In genomic region chr11:43775469-43776323, GRCm38 (mm10) we compare ENCODE assay signal across 9 mouse cellular contexts. TPM values are rescaled to one million over a fixed set of nuclear protein-coding genes. Genes with fewer than 3 reads are reported as not detected.
A peak's percentile ranks its signal among the peaks of the same experiment; 100 is the strongest.
DNase-seq lines count a peak whose midpoint lies in the region; ATAC-seq lines count a peak whose summit lies in the region.
"Had no signal": no experiment of that assay in that cellular context is flagged by ENCODE, and none has a peak within 500 bp of the region (broad histone marks: within the 10 kb centered on the region; RNA-seq: fewer than 3 reads in every experiment).

No protein-coding gene starts in this region.

- H3K36me3 ChIP-seq in heart, embryonic 12.5 days = no peaks in the 10 kb centered on the region
- H3K36me3 ChIP-seq in forebrain, embryonic 16.5 days (ENCODE audit: control insufficient read depth, insufficient read depth) = no peaks in the 10 kb centered on the region
- no peaks in the 10 kb centered on the region for H3K36me3 ChIP-seq in midbrain, embryonic 11.5 days (ENCODE audit: control insufficient read depth, insufficient read depth, low read length)
- H3K36me3 ChIP-seq: G1E had no signal

- ATAC-seq in heart, embryonic 12.5 days (ENCODE audit: insufficient number of reproducible peaks, low FRiP score) = peak; percentile 51; the same call in 1 of the 2 replicates
- no peak for ATAC-seq in forebrain, embryonic 16.5 days
- ATAC-seq in midbrain, embryonic 11.5 days (ENCODE audit: low FRiP score) = peak; percentile 73
- no peak for ATAC-seq in monocyte, adult 5-6 weeks (replicated peaks; ENCODE audit: insufficient number of reproducible peaks, low FRiP score, low TSS enrichment, poor library complexity, severe bottlenecking)

- intact Hi-C loops in heart, postnatal 25 days (cut with DNase I) = no loop called here

- H3K4me3 ChIP-seq in heart, embryonic 12.5 days = peak overlapping the region; percentile 51
- H3K4me3 ChIP-seq in forebrain, embryonic 16.5 days (replicated peaks; ENCODE audit: low read length) = peak overlapping the region; percentile 38
- peak overlapping the region; percentile 36 for H3K4me3 ChIP-seq in midbrain, embryonic 11.5 days (ENCODE audit: low read depth, low read length)

- 15% methylated on average over 63 of the region's 63 CpGs for WGBS in heart, embryonic 12.5 days
- 11% methylated on average over 61 of the region's 63 CpGs for WGBS in forebrain, embryonic 16.5 days
- 12% methylated on average over 63 of the region's 63 CpGs for WGBS in midbrain, embryonic 11.5 days

- no peaks in the 10 kb centered on the region for H3K9me3 ChIP-seq in heart, embryonic 12.5 days (replicated peaks)
- no peaks in the 10 kb centered on the region for H3K9me3 ChIP-seq in forebrain, embryonic 16.5 days (ENCODE audit: control insufficient read depth, low read length)
- H3K9me3 ChIP-seq in midbrain, embryonic 11.5 days (ENCODE audit: control insufficient read depth, low read length) = no peaks in the 10 kb centered on the region
- H3K9me3 ChIP-seq: G1E had no signal

- H3K4me1 ChIP-seq in heart, embryonic 12.5 days (replicated peaks) = peaks cover 9% of the 10 kb centered on the region; the same call in 1 of the 2 replicates
- H3K4me1 ChIP-seq in forebrain, embryonic 16.5 days (replicated peaks; ENCODE audit: control insufficient read depth, insufficient read depth, low read length) = peaks cover 6% of the 10 kb centered on the region
- H3K4me1 ChIP-seq in midbrain, embryonic 11.5 days (ENCODE audit: control insufficient read depth, insufficient read depth, low read length) = no peaks in the 10 kb centered on the region

- H3K27ac ChIP-seq in heart, embryonic 12.5 days (ENCODE audit: poor library complexity, severe bottlenecking) = no peak overlapping the region
- no peak overlapping the region for H3K27ac ChIP-seq in forebrain, embryonic 16.5 days (ENCODE audit: low read length)
- H3K27ac ChIP-seq in midbrain, embryonic 11.5 days (ENCODE audit: low read depth, low read length) = no peak overlapping the region

- H3K27me3 ChIP-seq in heart, embryonic 12.5 days (replicated peaks) = peaks cover 16% of the 10 kb centered on the region
- H3K27me3 ChIP-seq in forebrain, embryonic 16.5 days (replicated peaks; ENCODE audit: control insufficient read depth, insufficient read depth, low read length) = peaks cover 12% of the 10 kb centered on the region
- H3K27me3 ChIP-seq in midbrain, embryonic 11.5 days (ENCODE audit: control insufficient read depth, insufficient read depth, low read length) = peaks cover 13% of the 10 kb centered on the region

- H3K4me2 ChIP-seq in heart, embryonic 12.5 days = peak overlapping the region; percentile 84
- peak overlapping the region; percentile 56 for H3K4me2 ChIP-seq in forebrain, embryonic 16.5 days (ENCODE audit: low read length)
- peak overlapping the region; percentile 73 for H3K4me2 ChIP-seq in midbrain, embryonic 11.5 days

- no peak for DNase-seq in heart, postnatal 25 days (ENCODE audit: low spot score)
- DNase-seq in adrenal gland, adult 2 months = peak; percentile 39
- DNase-seq in kidney, postnatal 10 days = peak; percentile 59
- DNase-seq in midbrain, embryonic 11.5 days (ENCODE audit: low spot score, missing footprints) = peak; percentile 93
- DNase-seq in cerebellum, adult 11-12 months = no peak

- H3K9ac ChIP-seq in heart, embryonic 12.5 days = peak overlapping the region; percentile 64
- H3K9ac ChIP-seq in forebrain, embryonic 16.5 days (replicated peaks; ENCODE audit: low read depth, low read length) = peak overlapping the region; percentile 25
- H3K9ac ChIP-seq in midbrain, embryonic 11.5 days (ENCODE audit: low read length) = peak overlapping the region; percentile 58

RNA-seq across cellular contexts. Expression of gene Ttc1, which starts 27.9 kb away (rescaled TPM):
- polyA plus RNA-seq in heart, embryonic 12.5 days (2016; fragmentation: Nextera tagmentation; extraction: Ambion mirVana) = 57.3 and 57.4 TPM in 2 replicates
- 10 to 100 TPM; 47.5 to 47.9 TPM for total RNA-seq in heart, postnatal 25 days (2021)
- total RNA-seq in adrenal gland, adult 2 months (2021) = 10 to 100 TPM; 53.5 to 59.2 TPM
- 3.0 and 3.8 TPM in 2 replicates for polyA plus RNA-seq in adrenal gland, adult 2 months (2012; rRNA removed)
- 66.9 and 75.7 TPM in 2 replicates for polyA plus RNA-seq in forebrain, embryonic 16.5 days (2015; fragmentation: Nextera tagmentation; extraction: Ambion mirVana)
- 86.0 and 87.0 TPM in 2 replicates for polyA plus RNA-seq in midbrain, embryonic 11.5 days (2014; fragmentation: Nextera tagmentation; extraction: Ambion mirVana)
- 54.8 to 64.8 TPM (median 59.7 TPM) in 3 replicates for total RNA-seq in monocyte, adult 5-6 weeks (2017)

Comparison
In these comparisons a context has a peak if more than half of its experiments do, and no peak if none do; other contexts are left out.
1. ATAC-seq: peak in heart, embryonic 12.5 days (single experiment) and midbrain, embryonic 11.5 days (single experiment); none in forebrain, embryonic 16.5 days (single experiment) and monocyte, adult 5-6 weeks (single experiment).
2. DNase-seq: peak in adrenal gland, adult 2 months (single experiment), kidney, postnatal 10 days (single experiment) and midbrain, embryonic 11.5 days (single experiment); none in heart, postnatal 25 days (single experiment) and cerebellum, adult 11-12 months (single experiment).
3. RNA of gene Ttc1, which starts 27.9 kb away (polyA plus RNA-seq): 86.0 to 87.0 TPM in midbrain, embryonic 11.5 days, 66.9 to 75.7 TPM in forebrain, embryonic 16.5 days and 57.3 to 57.4 TPM in heart, embryonic 12.5 days; 3.0 to 3.8 TPM in adrenal gland, adult 2 months; every median in the first group is over 10 times any median in the second.
4. Peak in every context shown above with its lines, with median percentiles within 50 percentile points of each other: H3K4me2 ChIP-seq, H3K4me3 ChIP-seq and H3K9ac ChIP-seq.